Mouse (Mus musculus): Measurements from ENCODE around the gene Atp8b4.

The Atp8b4 gene

GRCm38 (mm10) chr2:126434712-126435111 lies 65.8 kb downstream of the Atp8b4 start:
- DNase-seq (ENCODE audit: extremely low read depth, low read depth) = no peak

- no peak for DNase-seq (ENCODE audit: extremely low read depth, low read depth)
Observed at GRCm38 (mm10) chr2:126434305-126434704, 66.2 kb downstream of the Atp8b4 start.

- DNase-seq (ENCODE audit: extremely low read depth, low read depth) = no peak
Observed at GRCm38 (mm10) chr2:126432481-126433066, 67.9 kb downstream of the Atp8b4 start.

GRCm38 (mm10) chr2:126429282-126429681 lies 71.2 kb downstream of the Atp8b4 start:
- DNase-seq (ENCODE audit: extremely low read depth, low read depth) = peak; percentile 33

- no peak for DNase-seq (ENCODE audit: extremely low read depth, low read depth)
Observed at GRCm38 (mm10) chr2:126425223-126425622, 75.3 kb downstream of the Atp8b4 start.

GRCm38 (mm10) chr2:126424714-126425113 lies 75.8 kb downstream of the Atp8b4 start:
- DNase-seq (ENCODE audit: extremely low read depth, low read depth) = no peak

- DNase-seq (ENCODE audit: extremely low read depth, low read depth) = no peak
Observed at GRCm38 (mm10) chr2:126420901-126421300, 79.6 kb downstream of the Atp8b4 start.

- DNase-seq (ENCODE audit: extremely low read depth, low read depth) = no peak
Observed at GRCm38 (mm10) chr2:126418916-126419315, 81.6 kb downstream of the Atp8b4 start.

GRCm38 (mm10) chr2:126416772-126417171 lies 83.7 kb downstream of the Atp8b4 start:
- DNase-seq (ENCODE audit: extremely low read depth, low read depth) = no peak

- no peak for DNase-seq (ENCODE audit: extremely low read depth, low read depth)
Observed at GRCm38 (mm10) chr2:126415981-126416380, 84.5 kb downstream of the Atp8b4 start.

- DNase-seq (ENCODE audit: extremely low read depth, low read depth) = no peak
Observed at GRCm38 (mm10) chr2:126412759-126413158, 87.7 kb downstream of the Atp8b4 start.

- DNase-seq (ENCODE audit: extremely low read depth, low read depth) = no peak
Observed at GRCm38 (mm10) chr2:126399454-126399853, 101.0 kb downstream of the Atp8b4 start.

GRCm38 (mm10) chr2:126399017-126399416 lies 101.5 kb downstream of the Atp8b4 start:
- no peak for DNase-seq (ENCODE audit: extremely low read depth, low read depth)

GRCm38 (mm10) chr2:126398216-126398615 lies 102.3 kb downstream of the Atp8b4 start:
- peak; percentile 1 for DNase-seq (ENCODE audit: extremely low read depth, low read depth)

- DNase-seq (ENCODE audit: extremely low read depth, low read depth) = no peak
Observed at GRCm38 (mm10) chr2:126397513-126397912, 103.0 kb downstream of the Atp8b4 start.

GRCm38 (mm10) chr2:126394924-126395323 lies 105.5 kb downstream of the Atp8b4 start:
- DNase-seq (ENCODE audit: extremely low read depth, low read depth) = no peak

GRCm38 (mm10) chr2:126387458-126388037 lies 112.9 kb downstream of the Atp8b4 start:
- DNase-seq (ENCODE audit: extremely low read depth, low read depth) = no peak

GRCm38 (mm10) chr2:126386056-126386455 lies 114.4 kb downstream of the Atp8b4 start:
- DNase-seq (ENCODE audit: extremely low read depth, low read depth) = no peak

GRCm38 (mm10) chr2:126380300-126380699 lies 120.2 kb downstream of the Atp8b4 start:
- no peak for DNase-seq (ENCODE audit: extremely low read depth, low read depth)

GRCm38 (mm10) chr2:126371634-126372033 lies 128.8 kb downstream of the Atp8b4 start:
- DNase-seq (ENCODE audit: extremely low read depth, low read depth) = no peak

GRCm38 (mm10) chr2:126369815-126370214 lies 130.7 kb downstream of the Atp8b4 start:
- DNase-seq (ENCODE audit: extremely low read depth, low read depth) = peak; percentile 6

GRCm38 (mm10) chr2:126363745-126364725 lies 136.4 kb downstream of the Atp8b4 start:
- peak; percentile 30 for DNase-seq (ENCODE audit: extremely low read depth, low read depth)
